Mouse (Mus musculus) heart, embryonic 11.5 days (tissue): ENCODE results near the gene Borcs5. TPM values are rescaled to one million over a fixed set of nuclear protein-coding genes. Genes with fewer than 3 reads are reported as not detected.

ENCODE experiments used
- ATAC-seq: fragments of 200-750 bp; cut with Nextera tagmentation; replicated peaks from 2 replicates; pipeline ENCODE4 v1.8.0; 2017; ENCODE audit warnings: moderate library complexity; ENCODE audit not compliant: insufficient number of reproducible peaks, low FRiP score, low TSS enrichment
- H3K27ac ChIP-seq: fragments of 300-500 bp; sonication (generic); 2 replicates; pipeline ENCODE4 v1.5.1; 2014; ENCODE audit warnings: mild to moderate bottlenecking, low read depth, low read length
- H3K27me3 ChIP-seq: fragments of 300-500 bp; sonication (generic); 2 replicates; pipeline ENCODE4 v1.6.1; 2014; ENCODE audit warnings: mild to moderate bottlenecking, low read length, mixed read lengths; ENCODE audit not compliant: control insufficient read depth, insufficient read depth
- H3K36me3 ChIP-seq: fragments of 300-500 bp; sonication (generic); 2 replicates; pipeline ENCODE4 v1.6.1; 2014; ENCODE audit warnings: mild to moderate bottlenecking, low read length, moderate library complexity, mixed read lengths; ENCODE audit not compliant: control insufficient read depth, insufficient read depth
- H3K4me1 ChIP-seq: fragments of 300-500 bp; sonication (generic); 2 replicates; pipeline ENCODE4 v1.6.1; 2014; ENCODE audit warnings: low read length; ENCODE audit not compliant: control insufficient read depth, insufficient read depth
- H3K4me2 ChIP-seq: fragments of 300-500 bp; sonication (generic); 2 replicates; pipeline ENCODE4 v1.6.1; 2014; ENCODE audit warnings: mild to moderate bottlenecking, moderate library complexity
- H3K4me3 ChIP-seq: fragments of 300-500 bp; sonication (generic); 2 replicates; pipeline ENCODE4 v1.5.1; 2014; ENCODE audit warnings: low read depth, low read length
- H3K9ac ChIP-seq: fragments of 300-500 bp; sonication (generic); 2 replicates; pipeline ENCODE4 v1.6.1; 2014; ENCODE audit warnings: mild to moderate bottlenecking, low read depth, low read length, moderate library complexity
- H3K9me3 ChIP-seq: fragments of 300-500 bp; sonication (generic); replicated peaks from 2 replicates; pipeline ENCODE4 v1.6.1; 2016; ENCODE audit warnings: low read length; ENCODE audit not compliant: control insufficient read depth
- whole genome bisulfite sequencing: fragments of 180-500 bp; shearing (Covaris S2); extraction: QIAGEN DNeasy Blood & Tissue Kit; methylation state at CpG from one replicate; pipeline ENCODE4 v1.1.7; 2014; ENCODE audit not compliant: insufficient replicate concordance; 5-methylcytosine and 5-hydroxymethylcytosine counted together
- polyA plus RNA-seq: library from polyadenylated mRNA; unstranded; fragments of >200 nt; fragmentation: Nextera tagmentation; extraction: Ambion mirVana; gene quantifications from 2 replicates; pipeline ENCODE4 v1.2.1, GENCODE M21; 2014

The Borcs5 gene
- polyA plus RNA-seq, 1 experiment from 2014 or later = 16.0 TPM

DNA sequence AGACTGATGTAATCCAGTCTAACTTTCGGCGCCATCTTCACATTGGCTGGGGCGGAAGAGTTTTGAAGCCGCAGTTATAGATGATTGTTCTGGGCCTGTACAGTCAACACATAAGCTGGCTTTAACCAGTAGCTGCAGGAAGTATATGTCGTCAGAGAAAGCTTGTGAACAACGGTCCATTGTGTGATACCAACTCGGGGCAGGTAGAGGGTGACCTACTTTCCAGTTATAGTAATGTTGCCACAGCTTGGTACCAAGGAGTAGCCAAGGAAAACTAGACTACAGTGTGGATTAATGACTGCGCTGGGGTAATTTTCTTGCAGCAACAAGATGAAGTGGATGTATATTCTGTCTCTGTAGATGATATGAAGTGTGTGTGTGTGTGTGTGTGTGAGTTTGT lies 5.8 kb upstream of the Borcs5 start:
- 76% methylated on average over 8 of the region's 8 CpGs for WGBS
- Histone ChIP-seq H3K27ac (no peak overlapping the region), H3K4me1 (0 out of 2 replicates have a peak, but pooled peaks cover 5% of the 10 kb centered on the region), H3K4me3 (no peak overlapping the region), H3K9me3 (no peaks in the 10 kb centered on the region), H3K4me2 (no peak overlapping the region), H3K27me3 (no peaks in the 10 kb centered on the region), H3K9ac (no peak overlapping the region), H3K36me3 (no peaks in the 10 kb centered on the region)
- ATAC-seq = no peak

DNA sequence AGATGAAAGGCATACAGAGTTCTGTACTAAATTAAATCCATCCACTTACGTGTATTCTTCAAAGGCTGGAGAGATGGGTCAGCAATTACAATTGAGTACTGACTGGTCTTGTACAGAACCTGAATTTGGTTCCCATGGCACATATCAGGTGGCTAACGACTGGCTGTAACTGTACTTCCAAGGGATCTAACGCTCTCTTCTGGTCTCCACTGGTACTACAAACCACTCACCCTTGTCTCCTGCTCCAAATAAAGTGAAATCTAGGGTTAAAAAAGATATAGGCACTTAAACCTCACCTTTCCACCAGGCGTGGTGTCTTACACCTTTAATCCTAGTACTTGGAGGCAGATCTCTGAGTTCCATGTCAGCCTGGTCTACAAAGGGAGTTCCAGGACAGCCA lies 2.8 kb upstream of the Borcs5 start:
- no peak for ATAC-seq
- no peak overlapping the region for H3K27ac ChIP-seq
- no peaks in the 10 kb centered on the region for H3K36me3 ChIP-seq
- H3K9me3 ChIP-seq = no peaks in the 10 kb centered on the region
- H3K4me1 ChIP-seq = peaks cover 6% of the 10 kb centered on the region; the same call in 1 of the 2 replicates
- H3K4me2 ChIP-seq = no peak overlapping the region
- H3K27me3 ChIP-seq = no peaks in the 10 kb centered on the region
- H3K4me3 ChIP-seq = no peak overlapping the region
- H3K9ac ChIP-seq = no peak overlapping the region
- WGBS = 54% methylated on average over 4 of the region's 4 CpGs

DNA sequence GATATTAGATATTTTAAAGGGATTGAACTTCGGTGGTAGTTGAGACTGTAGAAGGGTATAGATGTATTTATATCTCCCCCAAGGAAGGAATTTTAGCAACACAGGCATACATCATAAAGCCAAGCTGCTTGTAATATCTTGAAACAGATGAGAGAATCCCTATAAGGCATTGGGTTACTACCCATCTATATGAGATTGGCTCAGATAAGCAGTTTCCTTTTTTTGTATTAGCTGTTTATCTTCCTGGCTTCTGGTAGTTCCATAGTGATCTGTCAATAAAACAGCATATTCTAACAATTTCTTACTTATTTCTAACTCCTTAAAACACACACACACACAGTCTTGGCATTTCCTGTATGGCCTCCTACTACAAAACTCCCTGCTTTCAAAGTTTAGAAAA lies 590 bp downstream of the Borcs5 start:
- H3K9ac ChIP-seq = no peak overlapping the region
- H3K4me3 ChIP-seq = no peak overlapping the region
- 85% methylated on average over 1 of the region's 1 CpGs for WGBS
- H3K27ac ChIP-seq = no peak overlapping the region
- no peaks in the 10 kb centered on the region for H3K9me3 ChIP-seq
- H3K4me2 ChIP-seq = no peak overlapping the region
- H3K27me3 ChIP-seq = no peaks in the 10 kb centered on the region
- no peaks in the 10 kb centered on the region for H3K36me3 ChIP-seq
- no peak for ATAC-seq
- peaks cover 3% of the 10 kb centered on the region; the same call in 1 of the 2 replicates for H3K4me1 ChIP-seq

DNA sequence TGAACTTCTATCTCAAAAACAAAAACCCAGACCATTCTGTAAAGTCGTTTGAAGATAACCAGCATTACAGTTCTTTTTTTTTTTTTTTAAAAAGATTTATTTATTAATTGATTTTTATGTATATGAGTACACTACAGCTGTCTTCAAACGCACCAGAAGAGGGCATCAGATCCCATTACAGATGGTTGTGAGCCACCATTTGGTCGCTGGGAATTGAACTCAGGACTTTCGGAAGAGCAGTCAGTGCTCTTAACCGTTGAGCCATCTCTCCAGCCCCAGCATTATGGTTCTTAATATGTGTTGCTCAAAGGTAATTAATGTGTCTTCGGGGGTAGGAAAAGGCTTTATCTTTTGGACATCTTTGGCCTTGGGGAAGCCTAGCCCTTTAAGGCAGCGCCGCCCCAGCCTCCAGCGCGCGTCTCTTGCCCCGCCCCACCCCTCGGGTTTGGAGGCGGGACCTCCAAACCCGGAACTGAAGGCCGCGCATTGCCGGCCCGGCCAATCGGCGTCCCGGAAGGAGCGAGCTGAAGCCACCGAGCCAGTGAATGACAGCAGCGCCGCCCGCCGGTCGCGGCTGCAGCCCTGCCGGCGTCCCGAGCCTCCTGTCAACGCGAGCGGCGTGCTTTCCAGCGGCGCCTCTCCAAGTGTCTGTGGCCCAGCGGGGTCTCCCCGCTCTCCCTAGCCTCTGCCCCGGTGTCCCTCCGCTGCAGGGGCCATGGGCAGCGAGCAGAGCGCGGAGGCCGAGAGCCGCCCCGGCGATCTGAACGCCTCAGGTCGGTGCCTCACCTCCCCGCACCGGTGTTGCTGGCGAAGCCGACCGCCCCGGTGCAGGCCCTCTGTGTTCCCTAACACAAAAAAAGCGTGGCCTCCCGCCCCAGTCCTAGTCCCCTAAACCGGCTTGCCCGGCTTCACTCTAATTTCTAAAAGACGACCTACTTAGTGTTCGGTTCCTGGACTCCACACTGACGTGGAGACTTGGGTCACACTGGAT lies 1.5 kb downstream of the Borcs5 start:
- peak; percentile 99 for ATAC-seq
- peak overlapping the region; percentile 93 for H3K4me3 ChIP-seq
- peak overlapping the region; percentile 91 for H3K9ac ChIP-seq
- H3K4me2 ChIP-seq = peak overlapping the region; percentile 72
- no peaks in the 10 kb centered on the region for H3K9me3 ChIP-seq
- no peaks in the 10 kb centered on the region for H3K27me3 ChIP-seq
- peak overlapping the region; percentile 70 for H3K27ac ChIP-seq
- no peaks in the 10 kb centered on the region for H3K36me3 ChIP-seq
- under 1% methylated on average over 61 of the region's 65 CpGs for WGBS
- H3K4me1 ChIP-seq = peaks cover 3% of the 10 kb centered on the region; the same call in 1 of the 2 replicates

DNA sequence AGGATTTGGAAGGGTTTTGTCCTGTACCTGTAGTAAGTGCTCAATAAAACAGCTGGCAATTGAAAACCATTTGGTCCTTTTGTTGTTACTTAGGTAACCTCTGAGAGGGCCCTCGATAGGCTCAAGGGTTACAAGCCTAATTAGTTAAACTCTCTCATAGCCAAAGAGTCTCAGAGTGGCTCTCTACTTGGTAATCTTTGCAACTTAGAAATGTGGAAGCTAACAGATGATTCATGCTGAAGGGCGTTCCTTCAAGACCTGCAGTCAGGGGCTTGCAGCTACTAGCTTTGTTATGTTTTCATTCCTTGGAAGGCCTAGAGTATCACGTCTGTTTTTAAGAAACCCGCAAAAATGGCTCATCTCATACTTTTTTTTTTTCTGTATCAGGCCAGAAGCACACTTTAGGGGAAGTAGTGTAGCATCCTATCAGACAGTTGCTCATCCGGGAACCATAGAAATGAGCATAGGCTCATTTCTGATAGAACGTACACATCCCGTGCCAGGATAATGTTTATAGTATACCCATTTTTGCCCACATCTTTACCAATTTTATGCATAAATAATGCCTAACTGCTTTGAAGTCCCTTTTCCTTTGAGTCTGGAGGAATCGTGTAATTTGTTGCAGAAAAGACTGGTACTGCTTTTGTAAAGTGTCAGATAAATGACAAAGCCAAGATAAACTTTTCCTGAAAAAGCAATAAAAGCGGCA lies 2.6 kb downstream of the Borcs5 start:
- Histone ChIP-seq H3K36me3 (no peaks in the 10 kb centered on the region), H3K9me3 (no peaks in the 10 kb centered on the region), H3K4me1 (peaks cover 3% of the 10 kb centered on the region; the same call in 1 of the 2 replicates), H3K9ac (peak overlapping the region; percentile 91; the same call in 1 of the 2 replicates), H3K4me3 (peak overlapping the region; percentile 93), H3K27me3 (no peaks in the 10 kb centered on the region), H3K4me2 (peak overlapping the region; percentile 72), H3K27ac (no peak overlapping the region)
- WGBS = 70% methylated on average over 9 of the region's 9 CpGs
- no peak for ATAC-seq

DNA sequence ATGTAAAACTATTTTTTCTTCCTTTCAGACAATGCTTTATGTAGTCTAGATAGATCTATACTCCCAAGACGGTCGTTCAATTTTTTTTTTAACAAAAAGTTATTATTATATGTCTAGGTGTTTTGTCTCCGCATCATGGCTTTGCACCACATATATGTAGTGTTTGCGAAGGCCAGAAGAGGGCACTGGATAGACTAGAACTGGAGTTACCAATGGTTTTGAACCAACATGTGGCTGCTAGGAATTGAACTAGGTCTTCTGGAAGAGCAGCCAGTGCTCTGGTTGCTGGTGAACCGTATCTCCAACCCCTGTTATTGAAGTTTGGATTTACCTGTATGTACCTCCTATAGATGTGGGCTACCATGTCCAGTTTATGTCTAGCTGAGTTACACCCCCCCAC lies 4.0 kb downstream of the Borcs5 start:
- H3K36me3 ChIP-seq = no peaks in the 10 kb centered on the region
- 87% methylated on average over 5 of the region's 5 CpGs for WGBS
- no peaks in the 10 kb centered on the region for H3K9me3 ChIP-seq

DNA sequence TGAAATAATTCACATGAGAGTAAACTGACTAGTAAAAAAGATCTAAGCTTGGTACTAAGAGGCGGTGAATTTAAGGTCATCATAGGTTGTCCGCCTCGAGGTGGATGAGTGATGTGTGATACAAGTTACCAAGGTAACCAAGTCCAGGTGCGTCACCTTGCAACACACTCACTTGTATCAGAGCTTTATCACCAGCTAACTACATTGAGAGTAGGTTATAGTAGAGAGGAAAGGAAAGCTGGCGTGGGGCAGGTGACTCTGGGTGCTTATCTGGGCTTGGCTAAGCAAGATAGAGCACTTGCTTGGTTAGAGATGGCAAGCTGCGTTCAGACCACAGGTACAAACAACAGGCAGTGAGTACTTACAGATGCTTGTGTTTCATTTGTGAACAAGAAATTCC lies 7.5 kb downstream of the Borcs5 start:
- Histone ChIP-seq H3K4me3 (no peak overlapping the region), H3K4me2 (no peak overlapping the region), H3K27me3 (no peaks in the 10 kb centered on the region), H3K9ac (no peak overlapping the region), H3K36me3 (no peaks in the 10 kb centered on the region), H3K9me3 (no peaks in the 10 kb centered on the region), H3K27ac (no peak overlapping the region), H3K4me1 (no peaks in the 10 kb centered on the region; the same call in 1 of the 2 replicates)
- 87% methylated on average over 6 of the region's 6 CpGs for WGBS
- ATAC-seq = no peak

More for the DNA sequence above, 4.0 kb downstream of the Borcs5 start:
- Histone ChIP-seq H3K27ac (no peak overlapping the region), H3K4me3 (no peak overlapping the region), H3K4me1 (peaks cover 3% of the 10 kb centered on the region), H3K4me2 (no peak overlapping the region), H3K27me3 (no peaks in the 10 kb centered on the region), H3K9ac (no peak overlapping the region)
- ATAC-seq = no peak

DNA sequence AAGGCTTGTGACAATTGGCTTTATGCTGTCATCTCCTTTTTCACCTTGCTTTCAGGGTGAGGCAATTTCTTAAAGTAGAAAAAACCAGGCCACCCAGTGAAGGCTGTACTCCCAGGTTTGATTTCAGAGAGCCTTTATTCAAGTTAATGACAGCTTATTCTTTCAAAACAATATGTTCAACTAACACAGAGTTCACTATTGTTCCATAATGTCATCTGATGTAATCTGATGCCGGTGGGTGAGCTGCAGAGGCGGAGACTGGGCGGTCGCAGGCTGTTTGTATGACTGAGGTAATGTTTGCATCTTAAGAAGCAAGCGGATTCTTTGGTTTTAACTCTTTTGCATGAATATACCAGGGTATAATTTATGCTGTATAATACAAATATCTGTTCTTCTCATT lies 8.3 kb downstream of the Borcs5 start:
- Histone ChIP-seq H3K4me2 (no peak overlapping the region), H3K27me3 (no peaks in the 10 kb centered on the region)
- no peak for ATAC-seq

More for the DNA sequence above, 8.3 kb downstream of the Borcs5 start:
- H3K9ac ChIP-seq = no peak overlapping the region
- H3K4me3 ChIP-seq = no peak overlapping the region
- H3K27ac ChIP-seq = no peak overlapping the region
- 58% methylated on average over 5 of the region's 5 CpGs for WGBS
- no peaks in the 10 kb centered on the region; the same call in 1 of the 2 replicates for H3K4me1 ChIP-seq
- H3K9me3 ChIP-seq = no peaks in the 10 kb centered on the region
- no peaks in the 10 kb centered on the region for H3K36me3 ChIP-seq
